Mouse (Mus musculus): ENCODE data around the gene Tm2d3.

Gene Tm2d3

DNA sequence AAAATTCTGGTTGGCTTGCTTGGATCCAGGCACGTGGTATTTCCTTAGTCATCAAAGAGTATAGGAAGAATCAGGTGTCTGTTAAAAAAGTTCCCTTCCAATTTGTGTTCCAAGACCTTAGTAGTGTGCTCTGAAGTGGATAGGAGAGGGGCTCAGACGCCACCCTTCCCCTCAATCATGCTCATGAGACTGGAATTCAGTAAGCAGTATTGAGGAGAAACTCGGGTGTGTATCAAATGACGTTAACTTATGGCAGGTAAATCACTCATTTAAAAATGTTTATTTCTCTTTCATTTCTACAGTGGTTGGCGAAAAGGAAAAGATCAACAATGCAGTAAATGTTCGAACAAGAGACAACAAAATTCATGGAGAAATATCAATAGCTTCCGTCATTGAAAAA lies at the start of gene Tm2d3:
Gene Tm2d3 (plus strand): TSS at position 301 of the 400 bp plus-strand sequence.
- no peak for DNase-seq

GRCm38 (mm10) chr7:65642371-65643304 lies 48.3 kb upstream of the Tm2d3 start:
- DNase-seq: no peak

- DNase-seq: peak; percentile 32 to 37
Observed at GRCm38 (mm10) chr7:65643861-65644421, 47.0 kb upstream of the Tm2d3 start.

- peak; percentile 94 to 97 for DNase-seq
Observed at GRCm38 (mm10) chr7:65644643-65645351, 46.2 kb upstream of the Tm2d3 start, which contains the start of gene Tarsl2. TSS of gene Tarsl2 (plus strand) at chr7:65644898.

- DNase-seq: no peak
Observed at GRCm38 (mm10) chr7:65645996-65646395, 45.0 kb upstream of the Tm2d3 start.

DNA sequence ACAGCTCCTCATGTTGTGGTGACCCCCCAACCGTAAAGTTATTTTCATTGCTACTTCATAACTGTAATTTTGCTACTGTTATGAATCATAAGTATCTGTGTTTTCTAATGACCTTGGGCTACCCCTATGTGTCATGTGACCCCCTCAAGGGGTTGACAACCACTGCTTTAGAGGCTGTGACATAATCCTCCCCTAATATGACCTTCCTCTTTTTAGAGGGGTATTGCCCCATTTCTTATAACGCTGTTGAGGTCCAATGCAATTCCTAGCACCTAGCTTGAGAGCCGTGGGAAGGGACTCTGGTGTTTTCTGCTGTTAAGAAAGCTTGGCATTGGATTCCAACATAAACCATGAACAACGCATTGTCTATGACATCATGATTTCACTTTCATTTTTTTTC lies 40.3 kb upstream of the Tm2d3 start:
- no peak for DNase-seq

GRCm38 (mm10) chr7:65657490-65658120 lies 33.4 kb upstream of the Tm2d3 start:
- DNase-seq: no peak

- no peak for DNase-seq
Observed at GRCm38 (mm10) chr7:65663225-65663790, 27.7 kb upstream of the Tm2d3 start.

DNA sequence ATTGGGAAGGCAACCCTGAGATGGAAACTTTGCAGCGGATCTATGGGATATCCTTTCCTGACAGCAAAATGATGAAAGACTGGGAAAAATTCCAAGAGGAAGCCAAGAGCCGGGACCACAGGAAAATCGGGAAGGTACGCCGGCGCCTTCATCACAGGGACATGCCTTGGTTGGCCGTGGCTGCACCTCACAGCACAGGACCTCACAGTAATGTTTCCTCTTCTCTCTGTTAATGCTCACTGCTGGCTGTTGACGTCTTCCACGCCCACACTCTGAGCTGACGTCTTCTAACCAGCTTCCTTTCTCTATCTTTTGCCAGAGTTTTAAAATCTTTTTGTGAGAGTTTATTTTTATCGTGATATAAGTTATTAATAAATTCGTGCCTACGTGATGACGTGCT lies 27.1 kb upstream of the Tm2d3 start:
- no peak for DNase-seq

GRCm38 (mm10) chr7:65667491-65667890 lies 23.5 kb upstream of the Tm2d3 start:
- no peak for DNase-seq

- no peak for DNase-seq
Observed at GRCm38 (mm10) chr7:65678050-65678449, 12.9 kb upstream of the Tm2d3 start.

GRCm38 (mm10) chr7:65678900-65679595 lies 11.9 kb upstream of the Tm2d3 start:
- no peak for DNase-seq

- DNase-seq: no peak
Observed at GRCm38 (mm10) chr7:65681166-65681565, 9.8 kb upstream of the Tm2d3 start.

DNA sequence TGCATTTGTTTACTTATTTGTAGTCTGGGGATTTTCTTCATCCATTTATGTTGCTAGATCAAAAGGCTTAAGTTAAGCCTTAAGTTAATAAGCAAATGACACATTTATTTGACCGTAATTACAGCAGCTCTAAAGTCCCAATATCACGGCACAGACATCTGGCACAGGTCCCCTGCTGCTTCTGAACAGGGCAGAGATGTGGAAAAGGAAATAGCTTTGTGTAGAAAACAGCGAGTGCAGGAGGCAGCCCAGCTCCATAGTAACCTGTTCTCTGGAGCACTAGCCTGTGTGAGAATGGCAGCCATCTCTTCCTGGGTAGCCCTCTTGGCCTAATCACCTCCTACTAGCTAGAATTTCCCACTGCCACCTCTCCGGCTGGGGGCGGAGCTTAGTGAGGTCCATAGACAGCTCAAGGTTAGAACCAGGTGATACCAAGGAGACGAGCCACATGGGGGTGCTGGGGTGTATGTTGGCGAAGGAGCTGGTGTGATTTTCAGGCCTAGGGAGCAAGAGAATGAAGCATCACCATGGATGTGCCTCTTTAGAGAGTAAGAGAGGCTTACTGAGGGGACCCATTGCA lies 6.6 kb upstream of the Tm2d3 start:
- no peak for DNase-seq

- no peak for DNase-seq
Observed at GRCm38 (mm10) chr7:65686664-65687063, 4.3 kb upstream of the Tm2d3 start.

- no peak for DNase-seq
Observed at GRCm38 (mm10) chr7:65691929-65692605, 1.1 kb downstream of the Tm2d3 start.

DNA sequence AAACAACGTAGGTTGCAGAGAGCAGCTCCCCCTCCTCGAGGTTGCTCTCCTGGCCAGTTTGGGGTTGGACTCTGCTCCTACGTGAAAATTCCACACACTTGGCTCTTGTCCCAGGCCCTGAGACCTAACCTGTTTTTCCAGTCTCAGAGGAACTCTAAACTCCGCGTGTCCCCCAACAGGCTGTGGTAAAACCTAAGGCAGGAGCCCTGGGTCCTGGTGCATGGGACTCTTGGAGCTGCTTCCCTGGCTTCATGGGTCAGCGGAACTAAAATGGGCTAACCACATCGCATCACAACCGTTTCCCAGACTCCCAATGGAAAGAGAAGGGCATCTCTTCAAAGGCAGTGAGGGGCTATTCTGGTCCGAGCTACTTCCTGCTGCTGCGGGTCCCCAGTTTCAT lies 1.9 kb downstream of the Tm2d3 start:
- peak; percentile 73 to 75 for DNase-seq

DNA sequence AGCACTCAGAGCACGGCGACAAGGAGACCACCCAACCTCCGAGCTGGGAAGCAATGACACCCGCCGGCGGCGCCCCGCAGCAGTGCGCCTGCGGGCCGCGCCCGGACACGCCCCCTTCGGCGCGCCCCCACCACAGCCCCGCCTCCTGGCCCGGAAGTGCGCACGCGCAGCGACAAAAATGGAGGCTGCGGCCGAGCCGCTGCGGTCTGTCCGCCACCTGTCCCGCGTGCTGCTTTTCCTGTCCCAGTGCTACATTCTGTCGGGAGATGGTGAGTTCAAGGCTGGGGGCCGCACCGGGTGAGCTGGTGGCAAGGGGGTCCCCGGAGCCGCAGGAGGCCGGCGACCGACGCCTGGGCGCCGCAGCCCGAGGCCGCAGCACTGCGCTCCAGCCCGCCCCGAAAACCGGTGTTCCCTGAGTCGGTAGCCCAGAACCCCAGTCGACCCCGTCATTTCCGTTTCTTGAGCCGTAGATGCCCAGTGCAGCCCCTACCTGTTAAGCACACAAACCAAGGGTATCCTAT lies 2.4 kb downstream of the Tm2d3 start:
- peak; percentile 92 for DNase-seq

DNA sequence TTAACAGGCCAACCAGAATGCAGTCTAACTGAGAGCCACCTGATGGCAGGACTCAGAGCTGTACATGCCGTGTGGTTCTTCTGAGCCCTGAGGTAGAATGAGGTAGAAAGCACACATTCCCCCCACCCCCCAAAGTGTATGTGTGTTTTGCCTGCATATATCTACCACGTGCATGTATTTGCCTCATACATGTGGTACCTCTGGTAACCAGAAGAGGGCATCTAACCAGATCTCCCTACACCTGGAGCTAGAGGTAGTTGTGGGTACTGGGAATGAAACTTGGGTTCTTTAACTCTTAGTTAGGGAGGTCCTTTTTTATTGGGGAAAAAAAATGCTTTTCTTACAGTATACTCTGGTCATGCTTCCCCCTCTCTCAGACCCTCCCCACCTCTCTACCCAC lies 5.5 kb downstream of the Tm2d3 start:
- peak in 1 of 2 experiments; percentile 12 for DNase-seq

GRCm38 (mm10) chr7:65702076-65702475 lies 11.1 kb downstream of the Tm2d3 start:
- no peak for DNase-seq

GRCm38 (mm10) chr7:65704818-65705242 lies 13.9 kb downstream of the Tm2d3 start:
- peak; percentile 69 to 80 for DNase-seq
